8 mouse cellular contexts compared by ENCODE assay signal in genomic region chr2:32960273-32960672, GRCm38 (mm10). TPM values are rescaled to one million over a fixed set of nuclear protein-coding genes. Genes with fewer than 3 reads are reported as not detected.
DNase-seq lines count a peak whose midpoint lies in the region; ATAC-seq and TF ChIP-seq lines count a peak whose summit lies in the region.

No protein-coding gene starts in this region.

- DNase-seq in lung, postnatal 4 days, result no peak
- DNase-seq in forebrain, embryonic 11.5 days (ENCODE audit: low spot score), result no peak
- no peak for DNase-seq in limb, embryonic 14.5 days (ENCODE audit: low spot score)
- DNase-seq in thymus, postnatal 14 days, result no peak
- DNase-seq in adrenal gland, postnatal 14 days, result no peak

- no peak for TF ChIP-seq POLR2A in limb, embryonic 14.5 days (IDR thresholded peaks at IDR 0.05; ENCODE audit: borderline replicate concordance, extremely low read depth, insufficient read depth, insufficient read length)

- H3K4me1 ChIP-seq in lung, embryonic 15.5 days, result peaks cover 35% of the 10 kb centered on the region
- H3K4me1 ChIP-seq in forebrain, embryonic 11.5 days (replicated peaks; ENCODE audit: control insufficient read depth, insufficient read depth, low read length), result peaks cover 8% of the 10 kb centered on the region; the same call in 1 of the 2 replicates
- H3K4me1 ChIP-seq in limb, embryonic 14.5 days (ENCODE audit: control insufficient read depth, insufficient read depth, low read length), result peaks cover 20% of the 10 kb centered on the region; the same call in 1 of the 2 replicates
- H3K4me1 ChIP-seq in stomach, embryonic 14.5 days (ENCODE audit: control insufficient read depth, insufficient read depth, low read length), result peaks cover 11% of the 10 kb centered on the region; the same call in 1 of the 2 replicates

- no peak overlapping the region for H3K27ac ChIP-seq in lung, embryonic 15.5 days
- H3K27ac ChIP-seq in forebrain, embryonic 11.5 days (ENCODE audit: low read depth, low read length), result no peak overlapping the region
- H3K27ac ChIP-seq in limb, embryonic 14.5 days (replicated peaks; ENCODE audit: low read depth, low read length), result no peak overlapping the region
- H3K27ac ChIP-seq in stomach, embryonic 14.5 days (ENCODE audit: low read length), result no peak overlapping the region

- peaks cover 24% of the 10 kb centered on the region for H3K36me3 ChIP-seq in lung, embryonic 15.5 days
- H3K36me3 ChIP-seq in forebrain, embryonic 11.5 days (ENCODE audit: control insufficient read depth, insufficient read depth, low read length), result peaks cover 10% of the 10 kb centered on the region
- H3K36me3 ChIP-seq in limb, embryonic 14.5 days (ENCODE audit: control insufficient read depth, insufficient read depth, low read length), result peaks cover 50% of the 10 kb centered on the region
- peaks cover 27% of the 10 kb centered on the region for H3K36me3 ChIP-seq in stomach, embryonic 14.5 days (ENCODE audit: control insufficient read depth, insufficient read depth, low read length)

- H3K9ac ChIP-seq in lung, embryonic 15.5 days, result peak overlapping the region; percentile 73; the same call in 1 of the 2 replicates
- peak overlapping the region; percentile 14; the same call in 1 of the 2 replicates for H3K9ac ChIP-seq in forebrain, embryonic 11.5 days (ENCODE audit: low read length)
- 0 out of 2 replicates have a peak overlapping the region, but pooled peaks have one; percentile 65 for H3K9ac ChIP-seq in limb, embryonic 14.5 days (ENCODE audit: low read depth, low read length, severe bottlenecking)
- no peak overlapping the region for H3K9ac ChIP-seq in stomach, embryonic 14.5 days (replicated peaks; ENCODE audit: low read depth, low read length)

- no peaks in the 10 kb centered on the region for H3K9me3 ChIP-seq in lung, embryonic 15.5 days
- H3K9me3 ChIP-seq in forebrain, embryonic 11.5 days (ENCODE audit: control insufficient read depth, low read length), result no peaks in the 10 kb centered on the region
- no peaks in the 10 kb centered on the region for H3K9me3 ChIP-seq in limb, embryonic 14.5 days (ENCODE audit: control insufficient read depth, low read length)
- no peaks in the 10 kb centered on the region for H3K9me3 ChIP-seq in stomach, embryonic 14.5 days (ENCODE audit: control insufficient read depth, low read depth, low read length)

- 86% methylated on average over 4 of the region's 4 CpGs for WGBS in lung, embryonic 15.5 days
- WGBS in forebrain, embryonic 11.5 days, result 90% methylated on average over 4 of the region's 4 CpGs
- WGBS in limb, embryonic 14.5 days, result 87% methylated on average over 4 of the region's 4 CpGs
- 88% methylated on average over 4 of the region's 4 CpGs for WGBS in stomach, embryonic 14.5 days

- peak overlapping the region; percentile 73 for H3K4me2 ChIP-seq in lung, embryonic 15.5 days
- H3K4me2 ChIP-seq in forebrain, embryonic 11.5 days (ENCODE audit: low read depth, low read length, severe bottlenecking), result no peak overlapping the region
- peak overlapping the region; percentile 73 for H3K4me2 ChIP-seq in limb, embryonic 14.5 days (replicated peaks; ENCODE audit: low read depth, low read length, severe bottlenecking)
- peak overlapping the region; percentile 71 for H3K4me2 ChIP-seq in stomach, embryonic 14.5 days (replicated peaks; ENCODE audit: low read depth, low read length)

- H3K27me3 ChIP-seq in lung, embryonic 15.5 days, result no peaks in the 10 kb centered on the region
- no peaks in the 10 kb centered on the region for H3K27me3 ChIP-seq in forebrain, embryonic 11.5 days (ENCODE audit: control insufficient read depth, insufficient read depth, low read length)
- H3K27me3 ChIP-seq in limb, embryonic 14.5 days (ENCODE audit: control insufficient read depth, insufficient read depth, low read length), result no peaks in the 10 kb centered on the region
- no peaks in the 10 kb centered on the region for H3K27me3 ChIP-seq in stomach, embryonic 14.5 days (ENCODE audit: control insufficient read depth, insufficient read depth, low read length)

- no peak for ATAC-seq in lung, embryonic 15.5 days (ENCODE audit: borderline replicate concordance, extremely low read depth, low FRiP score, low TSS enrichment)
- ATAC-seq in forebrain, embryonic 11.5 days (replicated peaks; ENCODE audit: low FRiP score), result no peak
- ATAC-seq in limb, embryonic 14.5 days (ENCODE audit: low FRiP score, low read depth), result no peak
- no peak for ATAC-seq in stomach, embryonic 14.5 days (ENCODE audit: insufficient number of reproducible peaks, insufficient read depth, low FRiP score, low read depth)
- no peak for ATAC-seq in cerebellum, adult (ENCODE audit: insufficient number of reproducible peaks, low FRiP score, low TSS enrichment)

- no peak overlapping the region for H3K4me3 ChIP-seq in lung, embryonic 15.5 days
- H3K4me3 ChIP-seq in forebrain, embryonic 11.5 days (ENCODE audit: low read depth, low read length), result no peak overlapping the region
- peak overlapping the region; percentile 74; the same call in 1 of the 2 replicates for H3K4me3 ChIP-seq in limb, embryonic 14.5 days (replicated peaks; ENCODE audit: low read length)
- H3K4me3 ChIP-seq in stomach, embryonic 14.5 days (ENCODE audit: low read depth, low read length), result no peak overlapping the region

RNA-seq across cellular contexts. Expression of gene Rpl12, which starts 1.1 kb away (rescaled TPM):
- 164 and 167 TPM in 2 replicates for polyA plus RNA-seq in lung, embryonic 15.5 days (2015; fragmentation: Nextera tagmentation; extraction: Ambion mirVana)
- 134 and 151 TPM in 2 replicates for polyA plus RNA-seq in forebrain, embryonic 11.5 days (2014; fragmentation: Nextera tagmentation; extraction: Ambion mirVana)
- 1,366 and 1,484 TPM in 2 replicates for polyA plus RNA-seq in limb, embryonic 14.5 days (2012; rRNA removed)
- 237 and 247 TPM in 2 replicates for polyA plus RNA-seq in limb, embryonic 14.5 days (2014; fragmentation: Nextera tagmentation; extraction: Ambion mirVana)
- 232 and 269 TPM in 2 replicates for polyA plus RNA-seq in stomach, embryonic 14.5 days (2014; fragmentation: Nextera tagmentation; extraction: Ambion mirVana)
- 155 and 192 TPM in 2 replicates for total RNA-seq in adrenal gland, postnatal 14 days (2021)

RNA-seq across cellular contexts. Expression of gene Lrsam1, which starts 1.1 kb away (rescaled TPM):
- polyA plus RNA-seq in lung, embryonic 15.5 days (2015; fragmentation: Nextera tagmentation; extraction: Ambion mirVana), result 7.5 and 9.7 TPM in 2 replicates
- 10.7 and 13.0 TPM in 2 replicates for polyA plus RNA-seq in forebrain, embryonic 11.5 days (2014; fragmentation: Nextera tagmentation; extraction: Ambion mirVana)
- 18.0 and 20.3 TPM in 2 replicates for polyA plus RNA-seq in limb, embryonic 14.5 days (2012; rRNA removed)
- 9.4 and 11.5 TPM in 2 replicates for polyA plus RNA-seq in limb, embryonic 14.5 days (2014; fragmentation: Nextera tagmentation; extraction: Ambion mirVana)
- 7.8 and 8.8 TPM in 2 replicates for polyA plus RNA-seq in stomach, embryonic 14.5 days (2014; fragmentation: Nextera tagmentation; extraction: Ambion mirVana)
- 14.1 and 17.2 TPM in 2 replicates for total RNA-seq in adrenal gland, postnatal 14 days (2021)

RNA-seq across cellular contexts. Expression of gene Slc2a8, which starts 21.6 kb away (rescaled TPM):
- polyA plus RNA-seq in lung, embryonic 15.5 days (2015; fragmentation: Nextera tagmentation; extraction: Ambion mirVana), result 20.8 and 22.5 TPM in 2 replicates
- polyA plus RNA-seq in forebrain, embryonic 11.5 days (2014; fragmentation: Nextera tagmentation; extraction: Ambion mirVana), result 11.8 and 13.4 TPM in 2 replicates
- polyA plus RNA-seq in limb, embryonic 14.5 days (2012; rRNA removed), result 26.0 and 40.6 TPM in 2 replicates
- 16.8 and 20.4 TPM in 2 replicates for polyA plus RNA-seq in limb, embryonic 14.5 days (2014; fragmentation: Nextera tagmentation; extraction: Ambion mirVana)
- polyA plus RNA-seq in stomach, embryonic 14.5 days (2014; fragmentation: Nextera tagmentation; extraction: Ambion mirVana), result 12.1 and 14.0 TPM in 2 replicates
- total RNA-seq in adrenal gland, postnatal 14 days (2021), result 18.3 and 20.8 TPM in 2 replicates
